Mouse (Mus musculus) small intestine, adult 2 months (tissue): ENCODE results near the gene Snrpg.

Experiments used
- CTCF ChIP-seq: fragments of 200-500 bp; IDR thresholded peaks from 2 replicates; pipeline ENCODE4 v1.5.1; 2012; ENCODE audit warnings: low read depth, mild to moderate bottlenecking, control low read depth, inconsistent platforms, low read length, moderate library complexity, mixed read lengths; ENCODE audit not compliant: insufficient replicate concordance, insufficient read length; ENCODE audit errors: extremely low read depth
- POLR2A ChIP-seq: fragments of 200-500 bp; IDR thresholded peaks from 2 replicates; pipeline ENCODE4 v1.6.1; 2012; ENCODE audit warnings: low read depth, mild to moderate bottlenecking, control low read depth, inconsistent platforms, low read length, moderate library complexity

DNA sequence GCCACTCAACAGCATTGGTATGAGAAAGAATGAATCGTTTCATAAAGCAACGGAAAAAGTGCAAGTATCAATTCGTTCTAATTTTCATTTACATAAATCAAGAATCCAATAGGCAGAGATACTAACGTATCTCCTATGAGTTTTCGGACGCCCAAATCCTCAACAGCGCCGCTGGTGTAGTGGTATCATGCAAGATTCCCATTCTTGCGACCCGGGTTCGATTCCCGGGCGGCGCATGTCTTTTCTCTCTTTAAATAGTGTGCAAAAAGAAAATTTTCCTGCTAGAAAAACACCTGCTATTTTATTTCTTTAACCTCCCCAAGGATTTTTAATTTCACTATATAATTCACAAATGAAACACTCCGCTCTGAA is 32.6 kb downstream of the Snrpg start:
- TF ChIP-seq CTCF: no peak
- no peak for TF ChIP-seq POLR2A
